Mouse (Mus musculus) layer of hippocampus, adult 8-10 months (tissue): ENCODE measurements around the gene Sardh. TPM values are rescaled to one million over a fixed set of nuclear protein-coding genes. Genes with fewer than 3 reads are reported as not detected.

Experiments used
- DNase-seq, 2 experiments: peaks; one replicate each; pipeline ENCODE4 v3.0.0; 2022; ENCODE audit warnings: low spot score in 2 of 2
- total RNA-seq, 4 experiments: library from RNA; stranded (reverse); gene quantifications; 2 replicates each; pipeline ENCODE4 v1.2.4; 2022

Gene Sardh
- total RNA-seq, 4 experiments from 2014 or later: 6.1 to 11.5 (median 9.1) TPM

DNA sequence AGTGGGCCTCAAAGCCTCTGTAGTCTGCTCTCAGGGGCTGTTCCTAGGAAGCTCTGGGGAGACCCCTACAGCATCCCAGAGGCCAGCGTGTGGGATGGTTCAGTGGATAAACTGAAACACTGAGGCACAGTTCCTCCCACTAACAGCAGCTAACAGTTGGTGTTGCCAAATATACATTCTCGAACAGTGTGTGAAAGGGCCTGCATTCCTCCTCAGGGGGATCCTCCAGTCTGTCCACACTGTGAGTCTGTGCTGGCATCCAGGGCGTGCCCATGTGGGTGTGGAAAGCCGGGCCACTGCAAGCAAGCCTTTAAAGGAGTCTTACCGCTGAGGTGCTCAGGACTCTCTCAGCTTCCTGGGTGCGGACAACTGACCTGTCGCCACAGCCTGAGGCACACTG is 21.6 kb downstream of the Sardh start:
- DNase-seq: no peak

DNA sequence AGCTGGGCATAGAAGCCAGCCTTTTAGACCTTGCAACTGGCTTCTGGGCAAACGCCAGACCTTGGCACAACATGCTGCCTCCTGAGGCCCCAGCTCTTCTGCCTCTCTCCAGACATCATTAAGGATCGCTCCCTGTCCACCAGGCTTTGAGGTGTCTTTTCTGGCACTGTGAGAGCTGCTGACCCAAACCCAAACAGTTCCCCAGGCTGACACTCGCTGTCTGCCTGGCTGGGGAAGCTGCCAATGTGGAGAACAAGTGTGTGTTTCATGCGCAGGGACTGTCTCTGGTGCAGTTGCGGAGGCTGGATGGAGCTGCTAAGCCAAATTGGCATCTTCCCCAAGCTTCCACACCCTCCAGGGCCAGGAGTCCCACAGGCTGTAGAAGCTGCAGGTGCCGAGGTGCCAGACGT is 25.1 kb downstream of the Sardh start:
- DNase-seq: peak; percentile 72 to 75

DNA sequence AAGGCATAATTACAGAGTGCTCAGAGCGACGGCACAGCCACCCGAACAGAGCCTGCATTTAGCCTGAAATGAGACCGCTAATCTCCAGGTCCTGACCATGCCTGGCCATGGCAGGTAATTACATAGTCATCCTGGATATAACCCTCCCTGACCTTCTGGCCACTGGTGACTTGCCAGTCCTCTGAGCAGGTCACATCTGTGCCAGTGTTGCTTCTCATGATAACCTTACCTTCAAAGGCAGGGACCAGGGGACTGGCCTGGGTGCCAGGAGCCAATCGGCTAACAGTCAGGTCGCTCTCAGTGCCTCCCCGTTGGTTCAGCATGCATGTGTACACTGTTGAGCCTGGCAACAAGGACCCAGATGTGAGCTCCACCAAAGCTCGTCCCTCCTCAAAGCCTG is 29.6 kb downstream of the Sardh start:
- no peak for DNase-seq

DNA sequence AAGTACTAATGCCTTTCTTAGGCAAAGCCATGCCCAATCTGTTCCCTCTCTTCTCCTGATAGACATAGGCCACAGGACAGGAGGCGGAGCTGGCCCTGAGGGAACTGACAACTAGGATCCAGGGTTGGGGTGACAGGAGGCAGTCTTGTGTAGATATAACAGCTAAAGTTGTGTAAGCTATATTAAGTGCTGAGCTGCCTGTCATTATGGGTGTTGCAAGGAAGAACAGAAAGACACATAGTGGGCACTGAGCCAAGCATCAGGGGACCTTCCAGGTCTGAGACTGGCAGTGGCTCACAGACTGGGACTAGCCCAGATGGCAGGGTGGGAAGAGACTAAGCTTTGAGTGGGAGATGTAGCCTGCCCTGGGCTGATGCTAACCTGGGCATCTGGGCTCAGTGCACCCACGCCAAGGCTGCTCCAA is 30.0 kb downstream of the Sardh start:
- DNase-seq: peak in 1 of 2 experiments; percentile 55

DNA sequence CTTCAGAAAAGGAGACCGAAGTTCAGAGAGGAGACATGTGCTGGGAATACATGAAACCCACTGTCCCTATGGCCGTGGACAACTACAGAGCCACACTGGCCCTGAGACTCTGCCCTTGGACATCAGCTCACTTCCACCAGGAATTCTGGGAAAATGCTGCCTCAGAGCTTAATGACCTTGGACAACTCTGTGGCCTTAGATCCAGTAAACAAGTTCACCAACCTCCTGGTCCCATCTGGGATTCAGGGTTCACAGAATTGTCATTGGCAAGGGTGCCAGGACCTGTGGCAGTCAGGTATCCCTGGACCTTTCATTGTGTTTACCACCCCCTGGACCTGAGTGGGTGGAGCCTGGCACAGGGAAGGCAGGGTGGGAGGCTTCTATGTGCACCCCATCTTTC is 32.6 kb downstream of the Sardh start:
- DNase-seq: no peak

DNA sequence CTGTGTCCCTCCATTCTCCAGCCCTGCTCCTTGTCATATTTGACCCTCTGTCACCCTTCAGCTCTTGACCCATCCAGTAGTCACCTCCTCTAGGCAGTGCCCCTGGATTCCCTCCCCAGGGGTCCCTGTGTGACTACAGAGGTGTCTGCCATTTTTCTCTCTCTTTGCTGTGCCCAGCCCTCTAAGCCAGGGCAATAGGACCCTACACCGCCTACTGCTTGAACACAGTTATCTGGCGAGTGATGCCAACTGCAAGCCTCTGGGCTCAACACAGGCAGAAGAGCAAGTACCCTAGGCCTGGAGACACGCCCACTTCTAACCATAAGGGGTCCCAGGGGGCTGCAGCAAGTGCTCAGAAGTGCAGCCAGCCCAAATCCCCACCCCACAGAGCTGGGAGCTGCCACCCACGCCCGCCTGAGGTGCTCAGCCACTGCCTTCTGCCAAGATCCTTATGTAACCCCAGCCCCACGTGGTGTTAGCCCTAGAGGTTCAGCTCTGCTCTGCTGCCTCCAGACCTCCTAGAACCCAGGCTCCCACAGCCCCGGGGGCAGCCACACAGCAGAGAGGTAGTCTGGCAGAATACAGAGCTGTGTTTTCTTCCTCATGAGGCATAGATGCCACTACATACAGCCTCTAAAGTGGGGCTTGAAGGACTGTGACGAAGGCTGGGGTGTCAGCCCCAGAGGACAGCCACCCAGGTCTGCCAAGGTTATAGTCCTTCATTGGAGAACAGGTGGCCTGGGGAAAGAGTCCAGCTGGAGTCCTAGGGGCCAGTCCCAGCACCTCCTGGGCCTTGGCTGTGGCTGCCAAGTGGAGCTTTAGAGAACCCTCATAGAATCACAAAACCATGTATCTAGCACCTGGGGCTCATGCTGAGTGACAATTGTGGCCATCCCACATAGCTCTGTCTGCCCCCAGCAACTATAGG is 35.9 kb downstream of the Sardh start:
- peak; percentile 47 to 51 for DNase-seq

DNA sequence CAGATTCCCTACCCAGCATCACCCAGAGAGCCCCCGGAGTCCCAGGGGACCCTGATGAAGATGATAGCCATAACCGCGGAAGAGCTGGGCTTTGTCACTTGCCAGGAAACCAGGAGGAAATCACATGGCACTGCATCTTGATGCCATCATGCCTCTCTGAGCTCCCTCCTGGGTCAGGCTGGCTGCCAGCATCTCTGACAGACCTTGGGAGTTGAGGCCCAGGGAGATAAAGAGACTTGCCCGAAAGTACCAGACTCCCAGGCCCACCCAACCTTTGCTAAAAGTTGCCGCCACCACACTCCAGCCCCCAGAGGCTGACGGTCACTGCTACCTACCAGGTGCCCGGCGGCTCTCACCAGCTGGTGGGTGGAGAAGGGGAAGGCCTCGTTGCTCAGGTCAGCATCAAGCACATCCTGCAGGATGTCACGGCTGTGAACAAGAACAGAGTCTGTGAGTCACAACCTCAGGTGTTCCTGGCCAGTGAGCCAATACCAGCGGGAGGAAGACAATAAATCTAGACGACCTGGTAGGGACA is 37.4 kb downstream of the Sardh start:
- DNase-seq: no peak

DNA sequence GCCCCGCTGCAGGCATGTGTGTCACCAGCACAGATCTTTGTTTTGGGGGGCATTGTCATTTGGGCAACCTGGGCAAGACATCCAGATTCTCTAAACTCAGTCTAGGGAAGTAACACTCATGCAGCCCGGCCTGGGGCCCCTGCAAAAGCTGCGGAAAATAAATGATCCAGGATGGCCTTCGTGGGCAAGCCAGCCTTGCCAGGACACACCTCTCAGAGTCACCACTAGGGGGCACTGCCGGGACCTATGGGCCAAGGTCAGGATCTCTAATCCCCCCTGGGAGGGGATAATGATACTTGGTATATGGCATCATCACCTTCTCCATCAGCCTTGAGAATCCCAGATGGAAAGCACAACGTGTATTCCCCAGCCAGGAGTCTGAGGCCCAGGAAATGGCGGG is 37.9 kb downstream of the Sardh start:
- DNase-seq: no peak

DNA sequence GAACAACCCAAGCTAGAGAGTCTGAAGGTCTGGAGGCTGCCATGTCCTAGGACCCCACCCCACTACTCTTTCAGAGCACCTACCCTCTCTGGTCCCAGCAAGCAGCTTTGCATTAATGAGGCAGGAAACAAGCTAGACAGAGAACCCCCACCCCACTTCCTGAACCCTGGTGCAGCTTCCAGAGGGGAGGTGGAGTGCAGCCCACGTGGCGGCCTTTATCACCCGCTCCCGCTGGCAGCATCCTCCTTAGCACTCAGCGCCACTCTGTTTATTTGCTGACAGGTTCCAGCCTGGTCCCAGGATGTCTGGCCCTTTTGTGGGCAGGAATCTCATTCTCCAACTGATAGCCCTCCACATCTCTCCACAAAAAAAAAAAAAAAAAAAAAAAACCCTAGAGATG is 38.3 kb downstream of the Sardh start:
- no peak for DNase-seq

DNA sequence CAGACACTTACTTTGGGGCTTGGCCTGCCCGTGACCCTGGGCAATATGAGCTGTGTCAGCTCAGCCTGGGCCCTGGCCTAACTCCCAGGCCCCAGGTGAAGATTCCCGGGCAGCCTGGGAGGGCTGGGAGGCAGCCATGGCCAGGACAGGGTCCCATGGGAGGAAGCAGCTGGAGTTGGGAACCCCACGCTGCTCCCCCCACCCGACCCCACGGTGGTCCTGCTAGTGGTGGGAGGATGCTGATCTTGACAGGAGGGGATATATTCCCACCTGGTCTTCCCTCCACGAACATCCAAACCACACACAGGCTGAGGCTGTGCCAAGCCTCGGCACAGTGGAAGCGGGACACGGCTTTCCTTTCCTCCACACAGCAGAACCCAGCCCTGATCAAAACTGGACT is 38.8 kb downstream of the Sardh start:
- DNase-seq: no peak

DNA sequence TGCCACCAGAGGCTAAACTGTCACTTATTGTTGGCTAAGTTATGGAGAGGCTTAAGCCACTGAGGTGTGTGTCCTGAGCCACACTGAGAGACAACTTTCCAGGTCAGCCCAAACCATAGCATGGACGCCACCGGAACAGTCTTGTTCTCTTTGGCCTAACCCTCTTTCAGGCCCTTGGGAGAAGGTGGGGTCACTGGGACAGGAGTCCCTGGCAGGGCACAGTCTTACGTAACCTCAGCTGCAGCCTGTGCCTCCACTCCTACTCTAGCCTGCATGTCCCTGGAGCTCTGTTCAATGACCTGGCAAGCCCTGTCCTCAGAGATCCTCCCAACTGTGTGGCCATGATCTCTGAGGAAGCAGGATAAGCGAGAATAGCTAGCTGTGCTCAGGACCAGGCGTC is 41.0 kb downstream of the Sardh start:
- DNase-seq: no peak

DNA sequence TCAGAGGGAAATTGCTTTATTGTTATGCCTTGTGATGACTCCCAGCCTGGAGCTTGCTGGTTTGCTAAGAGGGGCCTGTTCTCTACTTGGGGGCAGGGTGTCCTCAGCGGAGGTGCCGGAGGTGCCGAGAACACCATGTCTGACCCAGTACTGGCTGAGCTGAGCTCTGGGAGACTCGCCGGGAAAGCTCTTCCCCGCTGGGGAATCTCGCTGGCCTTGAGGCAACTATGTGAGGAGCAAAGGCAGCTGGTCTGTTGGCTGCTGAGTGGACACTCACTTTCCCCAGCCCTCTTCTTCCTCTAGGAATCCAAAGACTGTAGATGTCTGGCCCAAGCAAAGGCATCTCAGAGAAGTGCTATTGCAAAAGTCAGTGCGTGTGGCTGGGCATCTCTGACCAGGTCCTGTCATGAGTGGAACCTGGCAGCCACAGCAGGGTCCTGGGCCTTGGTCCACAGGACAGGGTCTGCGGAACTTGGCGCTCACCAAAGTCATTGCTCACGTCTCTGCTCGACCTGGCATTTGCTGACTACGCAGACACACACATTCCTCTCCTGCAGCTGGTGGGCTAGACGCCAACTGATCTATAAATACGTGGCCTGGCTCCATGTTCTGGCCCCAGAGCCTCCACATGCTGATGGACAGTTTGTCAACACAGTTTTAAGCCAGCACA is 41.9 kb downstream of the Sardh start:
- no peak for DNase-seq

DNA sequence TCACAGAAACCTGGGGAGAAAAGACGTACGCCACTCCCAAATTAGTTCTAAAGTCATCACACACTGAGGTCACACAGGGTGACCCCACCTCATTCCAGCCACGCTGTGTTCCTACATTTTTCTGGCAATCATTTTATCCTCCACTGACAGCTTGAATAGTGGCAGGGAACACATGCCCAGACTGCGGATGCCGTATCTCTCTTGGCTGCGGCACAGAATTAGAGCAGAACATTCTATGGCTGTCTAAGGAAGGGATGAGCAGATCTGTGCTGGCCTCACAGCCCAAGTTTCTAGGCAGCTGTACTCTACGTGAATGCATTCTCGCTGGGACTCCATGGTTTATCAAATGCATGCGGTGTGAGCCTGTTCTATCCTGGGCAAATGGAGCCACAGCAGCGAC is 42.5 kb downstream of the Sardh start:
- DNase-seq: peak; percentile 47 to 65

DNA sequence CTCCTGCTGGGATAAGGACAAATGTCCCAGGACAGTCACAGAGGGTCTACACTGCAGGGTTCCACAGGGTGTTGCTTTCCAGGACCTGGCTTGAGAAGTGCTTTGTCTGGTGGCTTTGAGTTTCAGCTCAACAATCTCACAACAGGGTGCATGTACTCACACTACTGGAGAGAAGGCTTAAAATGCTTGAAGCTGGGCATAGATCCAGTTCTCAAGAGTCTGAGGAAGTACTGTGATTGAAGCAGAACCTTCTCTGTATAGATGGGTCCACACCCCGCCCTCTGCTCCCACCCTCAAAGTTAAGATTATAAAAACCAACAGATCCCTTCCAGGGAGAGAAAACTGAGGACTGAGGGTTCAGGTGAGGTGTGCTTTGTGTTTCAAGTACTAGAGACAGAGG is 47.6 kb downstream of the Sardh start:
- no peak for DNase-seq

DNA sequence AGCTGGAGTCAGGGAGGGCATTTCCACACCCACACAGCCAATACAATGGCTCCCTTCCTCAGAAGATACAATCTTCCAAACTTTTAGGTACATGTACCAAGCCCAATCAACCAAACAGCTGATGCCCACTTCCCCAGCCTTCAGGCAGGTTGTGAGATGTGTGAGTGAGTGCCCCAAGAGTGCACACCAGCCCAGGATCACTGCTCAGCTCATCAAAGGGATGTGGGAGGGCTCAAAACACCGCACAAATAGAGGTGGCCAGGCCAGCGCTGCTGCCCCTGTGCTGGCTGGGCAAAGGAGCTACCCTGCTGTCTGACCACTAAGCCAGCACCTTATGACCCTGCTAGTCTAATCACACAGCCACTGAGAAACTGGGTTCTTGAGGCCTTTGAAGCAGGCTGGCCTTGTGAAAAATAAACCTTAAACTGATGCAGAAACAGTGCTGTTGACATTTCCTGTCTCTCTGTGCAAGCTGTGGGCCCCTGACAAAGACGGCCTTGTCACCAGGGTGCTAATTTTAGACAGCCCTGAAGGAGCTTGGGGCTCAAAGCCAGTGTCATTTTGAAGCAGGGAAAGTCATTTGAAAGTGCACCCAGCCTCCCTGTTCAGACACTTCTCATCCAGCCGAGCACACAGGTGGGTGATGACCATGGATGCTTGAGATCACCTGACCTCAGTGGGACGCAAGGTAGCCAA is 49.4 kb downstream of the Sardh start:
- DNase-seq: no peak

DNA sequence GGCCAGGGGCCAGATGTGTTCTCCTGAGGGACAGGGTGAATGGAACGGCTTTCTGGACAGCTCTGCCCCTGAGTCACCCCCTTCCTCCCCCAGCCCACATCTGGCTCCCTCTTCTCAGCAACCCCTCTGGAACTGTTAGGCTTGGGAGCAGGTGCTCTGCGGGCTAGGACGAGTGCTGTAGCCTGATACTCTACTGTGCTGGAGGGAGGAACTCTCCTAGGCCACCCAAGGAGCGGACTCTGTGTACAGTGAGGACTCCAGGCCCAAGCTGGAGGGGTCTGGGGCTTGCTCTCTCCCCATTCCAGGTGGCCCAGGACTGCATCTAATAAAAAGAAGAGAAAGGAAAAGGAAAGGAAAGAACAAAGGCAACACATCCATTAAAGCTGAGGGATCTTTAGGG is 58.1 kb downstream of the Sardh start:
- DNase-seq: no peak

DNA sequence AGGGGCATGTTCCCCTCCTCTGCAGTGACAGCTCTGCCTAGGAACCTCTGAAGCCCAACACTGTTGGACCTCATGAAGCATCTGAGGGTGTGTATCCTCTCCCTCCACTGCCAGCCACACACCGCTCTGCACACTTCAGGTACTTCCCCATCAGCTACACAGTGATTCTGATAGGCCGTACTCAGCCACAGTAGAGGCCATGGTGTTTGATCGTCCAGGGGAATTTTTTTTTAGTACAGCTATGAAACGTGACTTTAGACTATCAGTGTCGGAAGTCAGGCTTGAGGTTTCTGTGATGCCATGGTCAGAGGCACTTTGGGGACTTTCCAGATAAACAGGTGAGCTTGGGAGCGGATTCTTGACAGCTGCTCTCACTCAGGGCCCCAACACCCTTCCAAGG is 60.6 kb downstream of the Sardh start:
- no peak for DNase-seq

DNA sequence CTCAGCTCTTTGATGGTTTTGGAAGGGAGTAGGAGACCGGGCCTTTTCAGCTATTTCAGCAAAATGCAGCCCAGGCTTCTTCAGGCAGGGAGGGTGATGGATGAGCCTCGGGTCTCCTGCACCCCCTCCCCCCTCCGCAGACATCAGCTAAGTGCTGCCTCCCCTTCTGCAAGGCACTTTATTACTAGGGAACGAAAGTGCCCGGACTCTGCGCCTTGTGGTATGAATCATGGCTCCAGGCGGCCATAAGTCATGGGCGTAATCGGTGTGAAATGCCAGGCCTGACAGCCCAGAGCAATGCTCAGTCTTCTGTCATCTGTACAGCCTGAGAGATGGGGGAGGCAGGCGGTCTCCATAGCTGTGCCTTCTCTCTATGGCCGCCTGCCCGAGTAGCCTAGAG is 64.4 kb downstream of the Sardh start:
- DNase-seq: no peak

DNA sequence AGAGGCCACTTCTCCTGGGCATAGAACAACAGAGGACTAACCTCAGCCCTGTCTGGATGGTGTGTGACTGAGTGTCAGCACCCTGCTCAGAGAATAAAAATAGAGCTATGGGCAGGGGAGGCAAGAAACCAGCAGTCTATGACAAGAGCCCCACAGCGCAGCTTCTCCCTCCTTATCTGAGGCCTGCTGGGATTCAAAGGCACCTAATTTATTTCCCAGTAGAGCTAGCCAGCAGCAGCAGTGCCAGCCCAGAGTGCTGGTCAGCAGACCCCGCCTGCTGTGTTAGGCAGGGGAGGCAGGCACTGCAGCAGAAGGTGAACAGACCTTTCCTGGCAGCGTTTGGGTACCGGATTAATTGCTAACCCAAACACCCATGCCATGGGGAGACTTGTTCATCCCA is 66.2 kb downstream of the Sardh start:
- no peak for DNase-seq

DNA sequence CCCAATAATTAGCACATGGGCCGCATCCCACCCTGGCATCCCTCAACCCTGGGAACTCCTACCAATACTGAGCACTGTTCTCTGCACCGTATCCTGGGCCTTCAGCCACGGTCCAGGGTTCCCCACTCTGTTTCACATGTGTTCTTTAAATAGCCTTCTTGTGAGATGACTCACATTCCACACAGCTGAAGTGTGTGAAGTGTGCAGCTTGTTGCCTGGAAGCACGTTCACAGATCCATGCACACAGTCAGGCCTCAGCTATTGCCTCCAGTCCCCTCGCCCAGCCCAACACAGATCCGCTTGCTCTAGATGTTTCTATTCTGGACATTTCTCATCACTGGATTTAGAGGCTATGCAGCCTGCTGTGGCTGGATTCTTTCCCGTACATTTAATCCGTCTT is 69.0 kb downstream of the Sardh start:
- DNase-seq: no peak

DNA sequence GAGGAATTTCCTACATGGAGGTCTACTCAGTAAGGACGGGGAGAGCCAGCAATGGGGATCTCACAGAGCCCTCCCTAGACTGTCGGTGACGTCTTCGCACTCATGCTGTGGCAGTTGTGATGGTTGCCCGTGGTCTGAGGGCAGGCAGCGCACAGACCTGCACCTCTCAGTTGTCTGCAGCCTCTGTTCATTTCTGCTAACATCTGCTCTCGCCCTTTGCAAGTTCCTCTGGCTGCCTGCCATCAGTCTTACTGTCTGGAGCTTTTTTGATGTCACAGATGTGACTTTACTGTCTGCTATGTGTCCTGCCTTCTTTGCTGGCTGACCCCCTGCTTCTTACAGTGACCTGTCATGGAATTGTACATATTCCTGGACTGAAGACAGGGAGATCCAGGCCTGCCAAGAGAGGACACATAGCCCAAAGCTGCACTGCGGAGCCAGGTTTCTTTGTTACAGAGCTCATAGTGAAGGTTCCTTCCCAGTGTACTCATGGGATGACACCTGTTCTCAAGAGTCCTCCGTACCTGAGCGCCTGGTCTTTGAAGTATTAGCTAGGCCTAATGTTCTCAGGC is 72.4 kb downstream of the Sardh start:
- DNase-seq: no peak

DNA sequence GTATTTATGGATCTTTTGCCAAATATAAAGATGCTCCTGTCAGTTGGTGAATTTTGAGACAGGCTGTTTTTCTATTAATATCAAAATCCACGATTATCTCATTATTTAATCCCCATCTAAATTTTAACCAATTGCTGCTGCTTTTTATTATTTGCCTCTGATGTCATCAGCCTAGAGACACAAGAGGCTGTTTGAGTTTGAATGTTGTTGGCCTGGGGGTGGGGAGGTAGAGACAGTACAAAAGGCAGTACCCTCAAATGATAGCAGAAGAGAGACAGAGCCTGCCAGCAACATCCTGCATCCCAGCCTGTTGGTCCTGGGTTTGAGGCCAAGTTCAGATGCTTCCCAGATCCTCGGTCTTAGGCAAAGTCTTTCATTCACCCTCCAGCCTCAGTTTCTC is 73.9 kb downstream of the Sardh start:
- DNase-seq: no peak
